Mouse (Mus musculus) heart, adult 2 months (tissue): ENCODE data around the gene Slc47a1.

Experiments used
- CTCF ChIP-seq: fragments of 200-600 bp; IDR thresholded peaks from 2 replicates; pipeline ENCODE4 v1.8.1; 2022; ENCODE audit warnings: antibody characterized with exemption, mild to moderate bottlenecking, moderate library complexity
- POLR2A ChIP-seq: fragments of 200-500 bp; IDR thresholded peaks from 2 replicates; pipeline ENCODE4 v1.6.1; 2011; ENCODE audit warnings: mild to moderate bottlenecking, low read depth, low read length, control low read depth; ENCODE audit not compliant: insufficient read depth

DNA sequence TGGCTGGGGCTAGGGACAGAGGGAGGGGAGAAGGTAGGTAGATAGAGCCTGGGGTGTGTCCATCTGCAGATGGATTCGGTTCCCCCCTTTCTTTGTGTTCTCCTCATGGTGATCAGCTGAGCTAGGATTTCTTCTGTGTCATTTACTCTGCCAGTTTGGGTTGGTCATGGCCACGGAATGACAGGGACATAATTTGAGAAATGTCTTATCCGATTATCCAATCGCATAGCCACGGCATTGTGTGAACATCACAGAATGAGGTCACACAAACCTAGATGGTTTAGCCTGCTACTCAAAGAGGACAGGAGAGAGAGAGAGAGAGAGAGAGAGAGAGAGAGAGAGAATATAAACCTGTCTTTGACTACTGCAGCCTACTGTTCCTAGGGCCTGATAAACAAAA lies 22.8 kb downstream of the Slc47a1 start:
- TF ChIP-seq CTCF (no peak), POLR2A (no peak)
